Mouse (Mus musculus) lung, postnatal 4 days (tissue): Measurements from ENCODE around the gene Ppp2r5a.
"Not testable (repeated sequence)": the region's sequence is repeated elsewhere in the genome, so short reads cannot be mapped to it uniquely, and the experiment has no call there.

Source experiments
- DNase-seq, 2 experiments: peaks; one replicate each; pipeline ENCODE4 v3.0.0; 2021

The Ppp2r5a gene

DNA sequence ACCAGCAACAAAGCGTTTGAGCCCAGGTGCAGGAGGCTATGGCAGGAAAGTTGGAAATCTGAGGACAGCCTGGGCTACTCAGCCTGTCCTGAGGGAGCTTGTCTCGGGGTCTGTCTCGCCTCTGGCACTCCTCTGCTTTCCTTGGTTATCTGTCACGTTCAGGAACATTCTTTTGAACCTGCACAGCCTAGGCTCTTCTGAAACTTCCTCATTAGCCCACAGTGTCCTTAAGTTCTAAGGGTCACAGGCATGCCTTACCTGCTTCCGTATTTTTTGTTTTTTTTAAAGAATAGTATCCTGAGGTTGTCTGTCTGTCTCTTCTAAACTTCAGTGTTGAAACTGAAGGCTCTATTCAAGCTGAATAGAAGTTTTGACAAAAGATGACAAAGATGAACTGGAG, at the start of gene Ppp2r5a:
Gene Ppp2r5a (minus strand): TSS at position 199 of the 400 bp plus-strand sequence.
- DNase-seq, result no peak

DNA sequence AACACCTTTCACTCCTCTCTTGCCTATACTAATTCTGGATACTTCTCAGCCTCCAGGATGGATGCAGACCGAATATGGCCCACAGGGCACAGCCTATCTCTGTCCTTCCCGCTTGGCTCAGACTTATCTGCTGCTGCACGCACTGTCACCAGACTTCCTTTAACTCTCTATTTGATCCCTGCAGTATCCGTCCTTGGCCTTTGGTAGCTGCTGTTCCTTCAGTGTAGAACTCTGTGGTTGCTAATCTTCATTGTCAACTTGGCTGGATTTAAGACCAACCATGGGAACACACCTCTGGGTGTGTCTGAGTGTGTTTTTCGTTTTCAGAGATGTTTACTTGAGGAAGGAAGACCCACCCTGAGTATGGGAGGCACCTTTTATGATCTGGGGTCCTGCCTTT, 47.5 kb upstream of the Ppp2r5a start:
- DNase-seq, result no peak

DNA sequence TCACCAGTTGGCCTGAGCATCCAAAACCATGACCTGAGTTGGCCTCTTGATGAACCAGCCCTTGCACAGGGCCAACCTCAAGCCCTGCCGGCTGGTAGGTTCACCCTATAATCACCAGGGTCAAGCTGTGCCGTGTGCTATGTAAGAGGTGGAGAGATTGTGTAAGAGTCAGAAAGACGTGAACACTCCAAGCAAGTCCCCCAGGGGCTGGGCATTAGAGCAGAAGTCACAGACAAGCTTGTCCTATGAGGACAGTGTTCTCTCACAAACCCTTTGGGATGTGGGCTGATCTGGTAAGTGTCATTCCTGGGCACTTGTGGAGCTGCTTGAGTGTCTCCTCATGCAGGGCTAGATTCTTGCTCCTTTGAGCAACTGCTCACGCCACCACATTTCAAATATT, 46.5 kb upstream of the Ppp2r5a start:
- DNase-seq, result peak in 1 of 2 experiments; percentile 38

DNA sequence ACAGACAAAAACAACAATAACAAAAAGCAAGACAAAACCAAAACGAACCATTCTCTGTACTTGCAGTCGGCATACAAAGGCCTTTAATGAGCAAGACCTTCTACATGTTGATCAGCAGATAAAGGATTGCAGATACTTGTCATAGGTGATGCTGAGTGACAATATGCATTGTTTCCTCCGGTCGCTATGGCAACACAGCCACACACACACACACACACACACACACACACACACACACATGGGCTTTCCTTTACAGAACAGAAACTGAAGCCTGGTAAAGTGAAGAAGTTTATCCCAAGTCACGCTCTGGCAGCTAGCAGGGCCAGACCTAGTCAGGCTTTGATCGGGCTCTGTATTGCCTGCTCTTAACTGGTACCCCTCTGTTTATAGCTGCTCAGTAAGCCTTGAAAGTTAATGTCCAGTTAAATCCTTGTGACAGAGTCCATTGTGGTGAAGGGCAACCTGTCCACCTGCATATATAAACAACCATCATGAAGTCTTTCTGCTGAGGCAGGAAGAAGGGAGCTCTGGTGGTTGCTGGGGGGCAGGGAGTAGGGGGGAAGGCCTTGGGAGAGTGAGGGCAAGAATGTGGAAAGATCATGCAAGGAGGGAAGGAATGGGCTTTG, 44.4 kb upstream of the Ppp2r5a start:
- no peak for DNase-seq

DNA sequence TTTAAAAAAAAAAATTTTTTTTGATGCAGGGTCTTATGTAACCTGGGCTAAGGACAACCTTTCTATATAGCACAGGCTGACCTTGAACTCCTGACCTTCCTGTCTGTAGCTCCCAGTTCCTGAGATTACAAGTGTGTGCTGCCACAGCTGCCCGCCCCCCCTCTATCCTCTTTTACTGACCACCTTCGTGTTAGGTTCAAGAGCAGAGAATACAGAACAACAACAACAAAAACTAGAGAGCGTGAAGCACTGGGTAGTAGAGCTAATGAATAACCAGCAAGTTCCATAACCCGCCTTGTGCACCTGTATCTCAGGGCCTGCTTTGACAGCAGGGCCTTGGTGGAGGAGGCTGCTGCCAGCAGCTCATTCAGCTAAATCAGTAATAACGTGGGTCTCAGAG, 43.2 kb upstream of the Ppp2r5a start:
- DNase-seq, result no peak

DNA sequence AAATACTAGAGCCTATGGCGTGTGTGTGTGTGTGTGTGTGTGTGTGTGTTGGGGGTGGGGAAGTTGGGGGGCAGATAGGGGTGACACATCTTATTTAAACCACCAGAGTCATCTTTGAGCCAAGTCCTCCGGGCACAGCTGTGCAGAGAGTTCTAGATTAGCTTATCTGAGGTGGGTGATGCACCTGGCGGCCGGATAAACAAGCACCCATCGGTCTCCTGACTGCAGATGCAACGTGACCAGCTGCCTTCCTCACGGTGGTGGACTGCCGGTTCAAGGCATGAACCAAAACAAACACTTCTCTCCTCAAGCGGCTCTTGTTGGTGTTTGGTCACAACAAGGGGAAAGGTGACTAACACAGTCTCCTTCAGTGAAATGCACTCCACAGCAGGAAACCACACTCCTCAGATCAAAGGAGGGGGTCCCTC, 42.8 kb upstream of the Ppp2r5a start:
- peak; percentile 64 to 78 for DNase-seq

DNA sequence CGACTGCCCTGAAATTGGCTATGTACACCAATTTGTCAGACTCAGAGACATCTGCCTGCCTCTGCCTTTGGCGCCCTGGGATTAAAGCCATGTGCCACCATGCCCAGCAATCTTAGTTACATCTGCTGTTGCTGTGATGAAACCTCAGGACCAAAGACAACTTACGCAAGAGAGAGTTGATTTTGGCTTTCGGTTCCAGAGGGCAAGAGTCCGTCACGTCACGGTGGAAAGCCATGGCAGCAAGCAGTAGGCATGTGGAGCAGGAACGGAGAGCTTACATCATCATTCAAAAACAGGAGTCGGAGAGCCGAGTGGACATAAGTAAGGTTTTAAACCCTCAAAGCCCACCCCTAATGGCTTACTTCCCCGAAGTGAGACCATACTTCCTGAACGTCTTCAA, 42.3 kb upstream of the Ppp2r5a start:
- no peak for DNase-seq

DNA sequence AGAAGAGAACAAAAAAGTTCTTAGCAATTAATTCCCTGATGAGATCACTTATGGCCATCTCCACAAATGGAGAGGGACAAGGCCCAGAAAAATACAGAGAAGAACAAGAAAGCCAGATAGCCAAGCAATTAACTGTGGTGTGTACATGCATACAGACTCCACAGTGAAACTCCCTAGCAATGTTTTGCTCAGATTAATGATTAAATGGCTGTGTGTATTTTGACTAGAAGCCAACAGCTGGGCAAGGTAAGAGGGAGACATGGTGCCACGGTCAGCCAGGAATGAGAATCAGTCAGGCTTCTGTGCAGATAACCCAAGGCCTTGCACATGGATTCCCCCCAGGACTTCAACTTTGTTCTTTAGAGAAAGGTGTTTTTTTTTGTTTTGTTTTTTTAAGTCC, 41.4 kb upstream of the Ppp2r5a start:
- no peak for DNase-seq

DNA sequence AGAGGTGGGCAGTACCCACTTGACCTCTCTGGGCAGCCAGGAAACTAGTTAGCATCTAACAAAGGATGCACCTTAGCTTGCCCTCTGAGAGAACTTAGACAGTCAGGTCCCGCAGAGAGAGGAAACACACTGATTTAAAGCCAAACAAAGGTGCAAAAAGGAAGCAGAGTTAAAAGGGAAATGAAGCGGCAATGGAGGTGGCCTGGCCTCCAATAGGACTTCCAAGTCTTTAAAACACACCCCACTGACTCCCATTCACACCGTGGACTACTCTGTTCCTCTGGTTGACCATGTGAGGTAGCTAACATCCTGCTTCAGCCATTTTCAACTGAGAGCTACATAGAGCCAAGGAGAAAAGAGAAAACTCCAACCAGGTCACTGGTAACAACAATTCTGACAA, 35.9 kb upstream of the Ppp2r5a start:
- no peak for DNase-seq

DNA sequence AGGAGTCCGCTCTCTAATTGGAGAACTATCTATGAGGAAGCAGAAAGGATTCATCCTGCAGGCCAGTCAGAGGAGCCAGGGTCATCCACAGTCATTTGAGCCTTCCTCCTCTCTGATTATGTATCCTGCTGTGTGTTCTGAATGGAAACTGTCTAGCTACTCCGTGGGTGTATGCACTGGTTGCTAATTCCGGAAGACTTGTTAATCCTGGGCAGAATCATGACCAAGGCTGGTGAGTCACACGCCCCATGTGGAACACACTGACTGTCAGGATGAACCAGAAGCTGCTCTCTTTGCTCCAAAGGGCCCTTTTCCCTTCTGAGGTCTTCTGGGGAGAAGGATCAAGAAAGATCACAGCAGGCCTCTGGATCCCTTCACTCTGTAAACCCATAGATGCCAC, 35.5 kb upstream of the Ppp2r5a start:
- DNase-seq, result no peak

DNA sequence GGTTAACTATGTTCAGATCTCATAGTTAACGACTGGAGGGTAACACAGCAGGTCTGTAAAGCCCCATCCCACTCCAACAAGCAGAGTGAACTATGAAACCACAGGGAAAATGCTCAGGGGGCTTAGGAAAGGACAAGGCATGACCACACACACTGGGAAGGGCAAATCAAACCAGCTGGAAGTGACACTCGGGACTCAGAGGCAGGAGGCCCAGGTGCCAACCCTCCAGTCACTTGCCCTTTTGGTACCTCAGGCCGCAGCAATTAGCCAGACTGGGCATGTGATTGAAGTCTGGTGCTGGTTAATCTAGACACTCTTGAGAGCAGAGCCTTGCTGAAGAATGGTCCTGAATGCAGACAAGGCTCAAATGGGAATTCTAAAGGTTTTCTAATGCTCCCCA, 33.6 kb upstream of the Ppp2r5a start:
- no peak for DNase-seq

DNA sequence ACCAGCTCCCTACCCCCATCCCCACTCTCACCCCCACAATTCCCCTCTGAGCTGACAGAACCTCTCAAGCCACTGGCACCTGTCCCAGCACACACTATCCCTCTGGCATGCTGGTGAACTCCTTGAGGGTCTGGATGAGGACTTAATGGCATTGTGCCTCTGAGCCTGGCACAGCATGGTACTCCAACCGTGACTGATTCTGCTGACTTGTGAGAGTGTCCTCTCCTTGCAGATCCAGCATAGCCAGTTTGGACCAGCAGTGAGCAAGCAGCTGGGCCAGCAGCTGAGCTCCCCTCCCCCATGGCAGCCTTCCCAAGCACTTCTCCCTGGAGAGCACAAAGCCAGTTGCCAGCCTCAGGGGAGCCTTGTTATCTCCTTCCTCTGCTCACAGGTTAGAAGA, 32.3 kb upstream of the Ppp2r5a start:
- peak; percentile 79 to 89 for DNase-seq

DNA sequence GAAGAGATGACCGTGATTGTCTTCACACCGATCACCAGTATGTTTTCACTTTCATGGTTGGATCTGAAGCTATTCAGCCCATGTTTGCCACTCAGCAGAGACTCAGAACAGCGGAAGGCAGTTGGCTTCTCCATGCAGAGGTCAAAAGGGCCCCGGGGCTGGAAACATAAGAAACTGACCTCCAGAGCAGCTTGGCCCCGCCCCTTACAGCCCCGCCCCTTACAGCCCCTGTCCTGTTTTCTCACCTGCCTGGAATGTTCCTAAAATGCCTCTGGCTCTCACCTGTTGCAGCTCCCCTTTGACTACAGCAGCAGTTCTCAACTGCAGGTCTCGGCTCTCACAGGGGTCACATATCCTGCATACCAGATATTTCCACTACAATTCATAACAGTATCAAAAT, 29.5 kb upstream of the Ppp2r5a start:
- DNase-seq, result no peak

DNA sequence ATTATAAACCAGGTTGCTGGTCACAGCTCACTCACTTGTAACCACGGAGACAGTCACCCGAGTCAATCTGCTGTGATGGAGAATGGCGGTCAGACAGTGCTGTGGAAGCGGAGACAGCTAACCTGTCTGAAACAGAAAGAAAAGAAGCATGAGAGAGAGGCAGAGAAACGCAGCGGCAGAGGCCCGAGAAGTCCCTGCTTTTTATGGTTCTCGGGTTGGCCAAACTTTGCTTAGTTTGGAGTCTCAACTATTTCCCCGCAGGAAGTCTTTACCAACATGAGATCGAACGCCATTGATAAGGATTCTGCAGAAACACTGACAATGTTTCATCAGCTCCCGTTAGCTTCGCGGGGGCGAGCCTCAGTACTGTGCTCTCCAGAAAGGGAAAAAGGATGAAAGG, 29.0 kb upstream of the Ppp2r5a start:
- no peak for DNase-seq

DNA sequence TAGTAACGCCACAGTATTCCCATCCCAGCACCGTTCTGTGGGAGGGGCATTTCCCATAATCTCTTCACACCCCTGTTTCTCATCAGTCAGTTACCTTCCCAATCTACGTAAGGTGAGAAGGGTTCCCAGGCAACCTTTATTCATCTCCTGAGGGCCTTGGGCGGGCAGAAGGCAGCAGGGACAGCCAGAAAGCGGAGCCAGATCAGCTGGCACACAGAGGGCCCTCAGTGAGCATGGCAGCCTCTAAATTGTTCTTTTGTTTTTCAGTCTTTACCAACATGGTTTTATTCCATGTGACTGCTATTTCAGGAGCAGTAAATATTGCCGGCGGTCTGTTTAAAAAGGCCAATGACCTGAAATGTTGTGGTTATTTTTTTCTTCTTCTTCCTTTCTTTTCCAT, 27.0 kb upstream of the Ppp2r5a start:
- DNase-seq, result no peak

DNA sequence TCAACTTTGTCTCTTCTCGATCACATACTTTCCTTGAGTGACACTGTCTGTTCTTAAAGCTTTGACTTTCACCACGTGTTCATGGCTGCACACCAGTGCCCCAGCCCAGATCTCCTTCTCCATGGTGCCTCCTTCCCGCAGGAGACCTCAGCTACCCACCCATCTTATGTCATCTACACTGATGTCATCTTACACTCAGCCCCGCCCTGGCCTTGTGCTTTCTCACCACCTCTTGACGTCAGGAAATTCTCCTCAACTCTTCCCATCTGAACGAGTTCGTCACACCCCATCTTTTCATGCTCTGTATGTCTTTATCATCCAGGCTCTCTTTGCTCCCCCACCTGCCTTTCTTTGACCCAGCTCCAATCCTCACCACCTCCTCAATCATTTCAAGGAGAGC, 22.8 kb upstream of the Ppp2r5a start:
- no peak for DNase-seq

DNA sequence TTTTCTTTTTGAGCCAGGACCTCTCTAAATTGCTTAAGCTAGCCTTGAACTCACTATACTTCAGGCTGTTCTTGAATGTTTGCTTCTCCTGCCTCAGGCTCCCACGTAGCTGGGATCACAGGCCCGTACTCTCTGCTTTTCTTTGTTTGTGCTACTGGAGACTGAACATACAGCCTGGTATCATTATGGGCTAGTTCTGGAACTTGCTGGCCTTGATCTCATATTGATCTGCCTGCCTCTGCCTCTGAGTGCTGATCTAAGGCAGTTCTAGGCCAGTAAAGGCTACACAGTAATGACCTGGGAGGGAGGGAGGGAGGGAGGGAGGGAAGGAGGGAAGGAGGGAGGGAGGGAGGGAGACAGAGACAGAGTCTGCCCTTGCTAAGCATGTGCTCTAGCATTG, 20.1 kb upstream of the Ppp2r5a start:
- no peak for DNase-seq

DNA sequence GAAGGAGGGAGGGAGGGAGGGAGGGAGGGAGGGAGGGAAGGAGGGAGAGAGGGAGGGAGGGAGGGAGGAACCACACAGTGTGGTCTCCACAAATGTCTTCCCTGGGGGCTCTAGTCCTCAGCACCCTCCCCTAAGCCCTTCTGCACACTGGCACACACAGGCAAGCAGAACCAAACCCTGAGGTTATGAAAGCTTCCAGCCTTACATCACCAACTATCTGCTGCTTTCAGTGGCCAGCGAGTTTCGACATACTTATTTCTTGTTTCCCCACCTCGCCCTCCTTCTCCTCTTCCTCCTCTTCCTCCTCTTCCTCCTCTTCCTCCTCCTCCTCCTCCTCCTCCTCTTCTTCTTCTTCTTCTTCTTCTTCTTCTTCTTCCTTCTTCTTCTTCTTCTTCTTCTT, 19.6 kb upstream of the Ppp2r5a start:
- DNase-seq, result not testable (repeated sequence)

DNA sequence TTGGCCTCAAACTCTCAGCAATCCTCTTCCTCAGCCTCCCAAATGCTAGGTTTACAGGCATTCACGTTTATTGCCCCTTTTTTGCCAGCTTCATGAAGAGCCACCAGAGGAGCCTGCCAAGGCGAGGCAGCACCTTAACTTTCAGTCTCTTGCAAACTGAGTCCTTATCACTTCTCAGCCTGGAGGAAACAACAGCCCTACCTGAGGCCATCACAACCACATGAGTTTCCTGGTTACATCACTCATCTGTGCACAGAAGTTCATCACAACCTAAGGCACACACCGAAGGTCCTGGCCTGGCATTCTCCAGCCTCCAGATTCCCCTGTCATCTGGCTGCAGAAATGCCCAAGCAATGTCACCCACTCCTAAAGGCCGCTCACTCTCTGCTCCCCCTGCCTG, 19.1 kb upstream of the Ppp2r5a start:
- no peak for DNase-seq

DNA sequence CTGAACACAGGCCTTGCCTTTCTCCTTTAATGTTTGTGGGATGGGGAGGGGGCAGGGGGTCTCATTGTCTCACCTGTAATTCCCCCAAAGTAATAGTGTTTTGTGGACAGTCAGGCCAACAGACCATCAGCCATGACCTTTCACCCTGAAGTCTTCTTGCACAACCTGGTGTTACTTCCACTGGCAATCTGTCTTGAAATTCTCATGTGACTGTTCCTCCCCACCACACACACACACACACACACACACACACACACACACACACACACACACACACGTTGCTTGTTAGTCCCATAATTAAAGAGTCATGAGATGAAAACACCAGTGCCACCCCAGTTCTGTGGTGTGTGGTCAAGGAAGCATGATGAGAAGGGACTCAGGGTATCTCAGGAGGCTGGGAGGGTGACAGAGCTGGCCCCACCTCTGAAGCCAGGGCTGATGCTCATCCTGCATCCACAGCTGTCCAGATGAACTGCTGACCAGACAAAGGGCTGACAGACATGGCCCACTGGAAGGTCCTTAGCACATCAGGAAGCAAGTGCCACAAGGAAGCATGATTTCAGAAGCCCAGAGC, 18.4 kb upstream of the Ppp2r5a start:
- peak in 1 of 2 experiments; percentile 31 for DNase-seq

DNA sequence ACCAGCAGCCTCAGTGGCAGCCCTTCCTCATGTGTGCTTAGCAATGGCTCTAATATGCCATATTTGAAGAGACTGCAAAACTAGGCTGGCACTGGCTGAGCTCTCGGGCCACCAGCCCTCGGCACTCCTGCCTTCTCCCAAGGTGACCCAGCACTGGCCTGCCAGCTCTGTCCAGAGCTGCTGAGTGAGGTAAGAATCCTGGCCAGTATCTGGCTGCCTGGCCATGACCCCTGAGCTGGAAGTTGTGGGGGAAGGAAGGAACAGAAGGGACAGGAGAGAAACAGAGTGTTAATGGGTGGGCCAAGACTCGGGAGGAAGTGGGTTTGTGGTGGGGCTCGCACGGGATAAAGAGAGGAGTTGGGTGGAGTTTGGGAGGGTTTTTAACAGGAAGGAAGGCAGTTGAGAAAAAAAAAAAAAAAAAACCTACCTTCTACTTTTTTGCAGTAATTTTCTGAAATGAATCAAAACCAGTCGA, 17.9 kb upstream of the Ppp2r5a start:
- peak; percentile 56 to 60 for DNase-seq

DNA sequence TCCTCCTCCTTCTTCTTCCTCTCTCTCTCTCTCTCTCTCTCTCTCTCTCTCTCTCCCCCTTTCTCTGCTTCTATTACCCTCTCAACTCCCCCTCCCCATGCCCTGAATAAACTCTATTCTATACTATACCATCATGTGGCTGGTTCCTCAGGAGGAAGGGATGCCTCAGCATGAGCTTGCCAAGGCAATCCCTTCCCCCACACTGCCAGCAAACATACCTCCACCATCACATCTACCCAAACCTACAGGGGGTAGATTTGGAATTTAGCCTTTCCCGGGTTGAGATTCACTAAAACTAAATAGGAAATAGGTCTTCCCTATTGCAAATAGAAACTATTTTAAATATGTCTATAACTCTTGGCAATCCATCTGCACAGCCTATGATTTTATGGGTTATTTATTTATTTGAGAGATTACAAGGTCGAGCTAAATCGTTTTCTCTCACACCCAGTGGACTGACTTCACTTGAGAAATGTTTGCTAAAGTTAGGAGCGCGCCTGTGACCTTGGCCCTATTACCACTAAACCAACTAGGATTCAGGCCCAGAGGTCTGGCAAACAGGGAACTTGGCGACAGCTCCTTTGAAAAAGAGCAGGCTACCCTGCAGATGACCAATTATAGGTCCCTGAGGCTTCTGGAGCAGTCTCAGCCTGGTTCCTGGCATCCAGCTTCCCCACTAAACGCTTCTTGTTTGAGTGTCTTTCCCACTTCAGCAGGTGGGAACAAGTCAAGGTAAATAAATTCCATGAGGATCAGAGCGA, 17.1 kb upstream of the Ppp2r5a start:
- DNase-seq, result no peak

DNA sequence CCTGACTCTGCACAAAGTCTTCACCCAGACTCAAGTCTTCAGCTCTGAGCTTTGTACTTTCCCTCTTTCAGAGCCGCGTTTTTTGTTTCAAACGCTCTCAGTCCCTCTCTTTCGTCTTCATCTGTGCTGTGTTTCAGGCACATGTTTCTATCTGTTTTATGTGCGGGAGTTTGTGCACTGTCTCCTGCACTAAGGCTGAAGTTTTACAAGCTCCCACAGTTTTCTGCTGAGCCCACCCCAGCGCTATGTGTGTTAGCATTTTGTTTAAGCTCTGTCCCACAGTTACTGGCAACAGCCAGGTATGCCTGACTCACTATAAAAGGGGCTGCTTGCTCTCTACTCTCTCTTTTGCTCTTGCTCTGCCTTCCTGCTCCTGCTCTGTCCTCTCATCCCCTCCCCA, 16.3 kb upstream of the Ppp2r5a start:
- no peak for DNase-seq

DNA sequence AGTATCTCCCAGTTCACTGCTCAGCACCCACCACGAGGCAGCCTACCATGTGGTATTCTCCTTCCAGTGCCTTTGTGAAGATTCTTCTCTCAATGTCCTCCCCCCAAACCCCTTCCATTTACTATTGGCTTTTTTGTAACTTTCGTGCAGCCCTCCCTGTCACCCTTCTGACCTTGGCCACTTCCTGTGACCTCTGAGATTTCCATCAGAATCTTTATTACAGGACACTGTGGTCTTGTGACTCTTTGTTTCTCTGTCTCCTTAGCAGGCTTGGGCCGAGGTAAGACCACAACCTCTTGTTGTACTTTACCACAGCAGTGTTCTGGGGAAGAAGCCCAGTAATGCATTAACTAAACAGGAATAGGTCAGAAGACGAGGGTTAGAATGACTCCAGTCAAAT, 15.9 kb upstream of the Ppp2r5a start:
- no peak for DNase-seq
